Mouse (Mus musculus): ENCODE data around the gene Xpo4. TPM values are rescaled to one million over a fixed set of nuclear protein-coding genes. Genes with fewer than 3 reads are reported as not detected.
A peak's percentile ranks its signal among the peaks of the same experiment; 100 is the strongest.

Gene Xpo4
- 1.9 and 7.5 TPM in 2 replicates for polyA plus RNA-seq (2012; ENCODE audit: insufficient read depth, low replicate concordance)

DNA sequence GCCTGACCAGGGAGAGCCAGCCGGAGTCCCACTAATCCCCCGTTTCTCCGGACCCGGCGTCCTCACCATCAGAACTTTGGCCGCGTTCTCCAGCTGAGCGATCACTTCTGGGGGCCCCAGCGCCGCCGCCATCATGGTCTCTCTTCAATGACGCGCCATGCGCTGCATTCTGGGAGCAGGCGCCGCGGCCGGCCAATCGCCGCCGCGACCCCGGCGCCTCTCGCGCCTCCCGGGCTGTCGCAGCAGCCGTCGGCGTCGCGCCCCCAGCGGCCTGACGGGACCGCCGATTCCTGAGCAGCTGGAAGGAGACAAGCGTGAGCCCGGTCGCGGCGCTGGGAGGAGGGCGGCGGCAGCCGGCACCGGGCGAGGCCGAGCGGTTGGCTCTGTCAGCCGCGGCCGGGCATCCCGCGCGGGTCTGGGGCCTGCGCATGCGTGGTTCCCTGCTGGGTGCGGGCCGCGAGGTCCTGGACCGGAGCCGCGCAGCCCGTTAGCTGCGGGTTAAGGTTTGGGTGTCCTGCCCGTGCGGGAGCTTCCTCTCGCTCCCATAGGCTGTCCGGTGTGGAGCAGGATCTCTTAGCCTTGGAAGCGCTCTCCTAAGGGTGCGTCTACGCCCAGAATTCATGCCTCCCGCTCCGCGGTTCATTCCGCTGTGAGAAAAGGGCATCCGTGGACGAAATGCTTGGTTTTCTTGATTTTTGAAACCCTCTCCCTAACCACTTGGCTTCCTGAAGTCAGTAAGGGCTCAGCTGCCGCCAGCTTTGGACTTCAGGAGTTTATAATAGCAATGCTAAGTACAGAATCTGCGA lies at the start of gene Xpo4:
Gene Xpo4 (minus strand): TSS at position 609 of the 806 bp plus-strand sequence.
- no peaks in the 10 kb centered on the region for H3K9me3 ChIP-seq
- peaks cover 5% of the 10 kb centered on the region for H3K36me3 ChIP-seq (replicated peaks; ENCODE audit: low read length)
- TF ChIP-seq FLI1 (IDR thresholded peaks at IDR 0.05; ENCODE audit: low read length): no peak
- TF ChIP-seq GATA1 (IDR thresholded peaks at IDR 0.05; ENCODE audit: borderline replicate concordance, low read length): no peak
- H3K4me3 ChIP-seq (replicated peaks): peak within 1 kb of the TSS; percentile 94
- H3K4me1 ChIP-seq: peaks cover 41% of the 10 kb centered on the region
- peaks cover 5% of the 10 kb centered on the region for H3K27me3 ChIP-seq (replicated peaks)

DNA sequence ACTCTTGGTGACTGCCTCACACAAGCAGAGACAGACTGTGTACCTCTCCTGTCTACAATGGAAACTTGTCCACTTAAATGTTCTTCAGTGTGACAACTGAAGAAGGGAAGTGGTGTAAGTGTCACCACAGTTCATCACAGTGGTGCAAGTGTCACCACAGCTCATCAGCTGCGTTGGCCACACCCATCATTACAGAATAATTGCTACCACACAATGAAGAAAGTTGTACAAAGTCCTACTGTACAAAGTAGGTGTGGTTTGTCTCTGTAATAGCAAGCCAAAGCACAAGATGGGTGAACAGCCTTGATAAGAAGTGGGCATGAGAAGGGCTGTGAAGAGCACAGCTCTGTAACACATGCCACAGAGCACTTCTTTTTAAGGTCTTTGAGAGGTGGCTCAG lies 47.7 kb upstream of the Xpo4 start:
- Histone ChIP-seq H3K4me3 (replicated peaks) (peak overlapping the region; percentile 19), H3K9me3 (no peaks in the 10 kb centered on the region), H3K27me3 (replicated peaks) (peaks cover 4% of the 10 kb centered on the region), H3K4me1 (peaks cover 24% of the 10 kb centered on the region), H3K36me3 (replicated peaks; ENCODE audit: low read length) (no peaks in the 10 kb centered on the region)
- no peak for TF ChIP-seq GATA1 (IDR thresholded peaks at IDR 0.05; ENCODE audit: borderline replicate concordance, low read length)
- no peak for TF ChIP-seq FLI1 (IDR thresholded peaks at IDR 0.05; ENCODE audit: low read length)

DNA sequence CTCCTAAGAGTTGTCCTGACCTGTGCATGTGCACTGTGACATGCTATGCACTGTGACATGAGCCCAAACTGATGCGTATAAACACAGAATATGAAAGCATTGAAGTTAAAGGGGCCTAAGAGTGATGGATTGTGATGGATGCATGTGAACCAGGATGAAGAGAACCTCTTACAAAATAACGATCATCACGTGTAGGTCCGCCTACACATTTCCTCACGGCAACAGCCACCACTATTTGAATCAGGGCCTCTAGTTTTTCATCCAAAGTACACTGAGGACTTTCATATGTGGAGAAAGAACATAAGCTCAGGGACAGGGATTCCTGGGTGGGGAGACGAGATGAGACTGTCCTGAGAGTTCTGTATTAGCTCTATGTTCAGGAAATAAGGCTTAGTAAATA lies 45.8 kb upstream of the Xpo4 start:
- peaks cover 26% of the 10 kb centered on the region for H3K4me1 ChIP-seq
- no peaks in the 10 kb centered on the region for H3K36me3 ChIP-seq (replicated peaks; ENCODE audit: low read length)
- no peak overlapping the region for H3K4me3 ChIP-seq (replicated peaks)
- peaks cover 9% of the 10 kb centered on the region for H3K27me3 ChIP-seq (replicated peaks)
- H3K9me3 ChIP-seq: no peaks in the 10 kb centered on the region
- no peak for TF ChIP-seq FLI1 (IDR thresholded peaks at IDR 0.05; ENCODE audit: low read length)
- TF ChIP-seq GATA1 (IDR thresholded peaks at IDR 0.05; ENCODE audit: borderline replicate concordance, low read length): no peak

DNA sequence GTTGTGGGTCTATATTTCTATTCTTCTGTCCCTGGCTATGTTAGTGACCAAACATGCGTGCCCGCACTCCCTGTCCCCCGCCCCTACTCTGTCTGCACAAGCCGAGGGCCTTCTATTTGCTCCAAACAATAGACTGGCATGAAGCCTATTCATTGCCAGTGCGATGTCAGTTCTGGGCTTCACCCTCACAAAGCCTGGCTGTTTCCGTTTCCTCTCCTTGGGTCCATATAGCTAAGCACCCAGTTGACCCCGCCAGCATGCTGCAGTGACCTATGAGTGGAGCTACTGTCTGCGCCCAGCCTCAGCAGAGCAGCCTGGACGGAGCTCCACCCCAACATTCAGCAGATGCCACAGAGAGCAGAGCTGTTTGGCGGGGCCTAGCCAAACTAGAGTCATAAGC lies 43.9 kb upstream of the Xpo4 start:
- Histone ChIP-seq H3K9me3 (no peaks in the 10 kb centered on the region), H3K4me1 (peaks cover 26% of the 10 kb centered on the region), H3K4me3 (replicated peaks) (no peak overlapping the region), H3K27me3 (replicated peaks) (peaks cover 19% of the 10 kb centered on the region), H3K36me3 (replicated peaks; ENCODE audit: low read length) (no peaks in the 10 kb centered on the region)
- TF ChIP-seq FLI1 (IDR thresholded peaks at IDR 0.05; ENCODE audit: low read length) (no peak), GATA1 (IDR thresholded peaks at IDR 0.05; ENCODE audit: borderline replicate concordance, low read length) (no peak)

DNA sequence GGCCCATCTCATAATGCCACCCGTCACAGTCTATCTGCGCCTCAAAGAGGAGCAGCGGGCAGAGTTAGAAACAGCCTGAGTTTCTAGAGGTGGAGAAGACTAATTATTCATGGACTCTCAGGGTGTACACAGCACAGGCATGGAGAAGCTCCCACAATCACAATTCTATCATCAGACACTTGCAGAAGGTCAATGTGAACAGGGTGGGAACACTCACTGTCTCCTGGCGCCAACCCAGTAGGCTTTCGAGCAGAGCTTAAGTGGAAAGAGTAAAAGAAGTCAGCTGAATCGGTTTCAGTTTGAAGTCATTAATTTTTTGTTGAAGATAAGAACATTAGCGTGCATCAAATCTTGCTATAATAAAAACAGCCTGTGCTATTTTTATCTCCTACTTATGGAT lies 43.4 kb upstream of the Xpo4 start:
- H3K4me1 ChIP-seq: peaks cover 23% of the 10 kb centered on the region
- no peaks in the 10 kb centered on the region for H3K36me3 ChIP-seq (replicated peaks; ENCODE audit: low read length)
- H3K9me3 ChIP-seq: no peaks in the 10 kb centered on the region
- H3K27me3 ChIP-seq (replicated peaks): peaks cover 24% of the 10 kb centered on the region
- TF ChIP-seq GATA1 (IDR thresholded peaks at IDR 0.05; ENCODE audit: borderline replicate concordance, low read length) (no peak), FLI1 (IDR thresholded peaks at IDR 0.05; ENCODE audit: low read length) (no peak)
- no peak overlapping the region for H3K4me3 ChIP-seq (replicated peaks)

DNA sequence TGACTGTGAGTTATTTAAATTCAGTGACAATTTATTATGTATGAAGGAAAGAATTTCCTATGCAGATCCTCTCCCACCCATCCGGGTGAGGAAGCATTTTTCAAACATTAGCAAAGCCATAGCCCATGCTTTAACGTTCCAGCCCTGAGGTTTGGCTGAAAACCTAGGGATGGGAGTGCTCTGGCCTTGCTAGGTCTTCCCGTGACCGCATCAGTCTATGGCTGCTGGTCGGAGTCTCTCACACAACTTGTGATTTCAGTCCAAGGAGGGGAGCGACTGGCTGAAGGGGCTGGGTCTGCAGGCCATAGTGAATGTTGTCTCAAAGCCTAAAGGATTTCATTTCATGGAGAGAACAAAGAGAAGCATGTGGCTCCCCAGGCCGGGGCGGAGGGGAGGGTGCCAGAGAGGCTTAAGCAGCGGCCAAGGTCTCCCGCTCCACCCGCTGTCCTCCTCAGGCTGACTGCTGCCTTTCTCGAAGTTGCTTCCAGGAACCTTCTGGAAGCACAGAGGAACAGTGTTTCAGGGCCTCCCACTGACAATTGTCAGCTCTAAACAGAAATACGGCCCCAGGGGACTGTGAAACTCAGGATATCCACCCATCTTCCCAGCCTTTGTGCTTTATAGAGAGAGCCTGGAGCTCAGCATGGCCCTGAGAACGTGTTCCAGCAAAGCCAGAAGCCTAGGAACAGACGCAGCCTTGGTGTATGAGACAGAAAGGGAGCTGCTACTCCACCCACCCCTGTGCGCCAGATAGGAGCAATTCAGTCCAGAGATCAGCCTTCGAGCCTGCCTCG lies 42.1 kb upstream of the Xpo4 start:
- no peak for TF ChIP-seq FLI1 (IDR thresholded peaks at IDR 0.05; ENCODE audit: low read length)
- TF ChIP-seq GATA1 (IDR thresholded peaks at IDR 0.05; ENCODE audit: borderline replicate concordance, low read length): no peak
- no peaks in the 10 kb centered on the region for H3K36me3 ChIP-seq (replicated peaks; ENCODE audit: low read length)
- H3K4me3 ChIP-seq (replicated peaks): no peak overlapping the region
- no peaks in the 10 kb centered on the region for H3K9me3 ChIP-seq
- H3K27me3 ChIP-seq (replicated peaks): peaks cover 30% of the 10 kb centered on the region
- H3K4me1 ChIP-seq: peaks cover 15% of the 10 kb centered on the region

DNA sequence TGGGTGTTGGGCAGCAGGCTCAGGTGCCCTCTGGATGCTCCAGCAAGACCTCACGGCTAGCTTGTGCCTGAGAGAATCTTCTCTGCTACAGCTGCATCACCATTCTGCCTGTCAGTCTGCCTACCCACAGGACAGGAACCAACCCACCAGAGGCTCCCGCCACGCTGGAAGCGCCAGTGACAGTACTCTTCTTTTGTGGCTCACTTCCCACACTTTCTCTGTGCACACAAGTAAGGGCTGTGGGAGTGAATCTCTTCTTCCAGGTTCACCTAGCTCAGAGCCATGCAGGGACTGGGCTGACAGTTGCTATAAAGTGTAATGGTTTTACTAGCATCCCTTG lies 41.5 kb upstream of the Xpo4 start:
- TF ChIP-seq FLI1 (IDR thresholded peaks at IDR 0.05; ENCODE audit: low read length): no peak
- TF ChIP-seq GATA1 (IDR thresholded peaks at IDR 0.05; ENCODE audit: borderline replicate concordance, low read length): no peak
- H3K4me3 ChIP-seq (replicated peaks): no peak overlapping the region
- peaks cover 14% of the 10 kb centered on the region for H3K4me1 ChIP-seq
- no peaks in the 10 kb centered on the region for H3K9me3 ChIP-seq
- no peaks in the 10 kb centered on the region for H3K36me3 ChIP-seq (replicated peaks; ENCODE audit: low read length)
- H3K27me3 ChIP-seq (replicated peaks): peaks cover 30% of the 10 kb centered on the region

DNA sequence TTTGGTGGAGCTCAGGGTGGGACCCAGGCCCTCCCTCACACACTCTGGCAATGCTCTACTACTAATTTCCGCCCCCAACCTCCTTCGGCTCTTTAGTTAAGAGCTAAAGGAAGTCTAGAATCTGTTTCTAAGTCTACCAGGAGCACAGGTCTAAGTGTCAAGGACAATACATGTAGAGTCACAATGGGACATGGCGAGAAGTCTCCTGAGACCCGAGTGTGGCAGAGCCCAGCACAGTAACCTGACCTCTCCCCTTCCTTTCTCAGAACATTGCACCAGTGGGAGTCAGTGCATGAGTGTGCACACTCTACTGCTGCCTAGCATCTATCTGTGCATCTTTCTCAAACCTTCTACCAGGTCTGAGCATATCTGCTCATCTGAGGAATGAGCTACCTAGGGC lies 40.5 kb upstream of the Xpo4 start:
- Histone ChIP-seq H3K4me3 (replicated peaks) (no peak overlapping the region), H3K9me3 (no peaks in the 10 kb centered on the region), H3K36me3 (replicated peaks; ENCODE audit: low read length) (no peaks in the 10 kb centered on the region), H3K4me1 (peaks cover 14% of the 10 kb centered on the region), H3K27me3 (replicated peaks) (peaks cover 30% of the 10 kb centered on the region)
- TF ChIP-seq GATA1 (IDR thresholded peaks at IDR 0.05; ENCODE audit: borderline replicate concordance, low read length) (no peak), FLI1 (IDR thresholded peaks at IDR 0.05; ENCODE audit: low read length) (no peak)

DNA sequence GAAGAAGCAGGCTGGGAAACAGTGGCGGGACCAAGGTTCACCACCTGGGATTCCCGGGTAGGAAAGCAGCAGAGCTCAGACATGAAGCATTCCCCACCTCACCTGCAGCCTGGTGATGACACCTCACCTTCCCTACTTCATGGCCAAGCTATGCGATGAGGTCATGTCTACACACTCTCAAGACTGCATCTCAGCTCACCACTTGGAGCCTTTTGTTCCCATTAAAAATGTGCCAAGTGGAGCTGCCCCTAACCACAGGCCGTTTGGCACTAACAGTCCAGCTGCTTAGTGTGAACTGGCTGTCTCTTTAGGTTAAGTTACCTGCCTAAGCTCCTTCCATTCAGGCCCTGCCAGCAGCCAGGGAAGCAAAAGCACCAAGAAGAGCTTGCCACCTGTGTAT lies 39.8 kb upstream of the Xpo4 start:
- peaks cover 14% of the 10 kb centered on the region for H3K4me1 ChIP-seq
- H3K9me3 ChIP-seq: no peaks in the 10 kb centered on the region
- H3K4me3 ChIP-seq (replicated peaks): no peak overlapping the region
- peaks cover 3% of the 10 kb centered on the region for H3K36me3 ChIP-seq (replicated peaks; ENCODE audit: low read length)
- peaks cover 30% of the 10 kb centered on the region for H3K27me3 ChIP-seq (replicated peaks)
- no peak for TF ChIP-seq FLI1 (IDR thresholded peaks at IDR 0.05; ENCODE audit: low read length)
- no peak for TF ChIP-seq GATA1 (IDR thresholded peaks at IDR 0.05; ENCODE audit: borderline replicate concordance, low read length)

DNA sequence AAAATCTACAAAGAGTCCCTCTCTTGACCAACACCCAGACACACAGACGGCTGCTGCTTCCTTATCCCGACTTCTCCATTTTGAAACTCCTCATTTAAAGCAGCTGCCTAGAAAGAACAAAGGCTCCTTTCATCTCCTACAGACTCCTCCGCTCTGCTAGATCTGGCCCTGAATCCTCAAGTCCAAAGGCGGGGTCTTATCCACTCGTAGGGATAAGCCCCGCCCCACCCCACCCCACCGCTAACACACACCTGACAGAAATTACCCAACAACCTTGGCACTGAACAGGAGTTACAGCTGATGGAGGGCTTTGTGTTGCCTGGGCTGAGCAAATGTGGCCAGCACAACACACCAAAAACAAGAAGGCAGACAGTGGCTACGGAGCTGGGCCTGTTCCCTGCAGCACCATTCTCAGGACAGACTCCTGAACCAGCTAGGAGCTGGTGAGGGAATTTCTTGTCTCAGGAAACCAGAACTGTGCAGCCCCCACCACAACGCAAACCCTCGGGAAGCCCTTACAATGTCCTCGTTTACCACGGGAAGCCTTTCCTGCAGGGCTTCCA lies 36.8 kb upstream of the Xpo4 start:
- no peak overlapping the region for H3K4me3 ChIP-seq (replicated peaks)
- peaks cover 26% of the 10 kb centered on the region for H3K27me3 ChIP-seq (replicated peaks)
- H3K36me3 ChIP-seq (replicated peaks; ENCODE audit: low read length): peaks cover 18% of the 10 kb centered on the region
- peaks cover 14% of the 10 kb centered on the region for H3K4me1 ChIP-seq
- TF ChIP-seq FLI1 (IDR thresholded peaks at IDR 0.05; ENCODE audit: low read length): no peak
- TF ChIP-seq GATA1 (IDR thresholded peaks at IDR 0.05; ENCODE audit: borderline replicate concordance, low read length): no peak
- no peaks in the 10 kb centered on the region for H3K9me3 ChIP-seq

Data from megakaryocyte, embryonic 14.5 days (primary cell).